Mouse (Mus musculus): Measurements from ENCODE around the gene Cenpu. TPM values are rescaled to one million over a fixed set of nuclear protein-coding genes. Genes with fewer than 3 reads are reported as not detected.

The Cenpu gene
- polyA plus RNA-seq, 1 experiment from 2014 or later = 19.6 TPM

DNA sequence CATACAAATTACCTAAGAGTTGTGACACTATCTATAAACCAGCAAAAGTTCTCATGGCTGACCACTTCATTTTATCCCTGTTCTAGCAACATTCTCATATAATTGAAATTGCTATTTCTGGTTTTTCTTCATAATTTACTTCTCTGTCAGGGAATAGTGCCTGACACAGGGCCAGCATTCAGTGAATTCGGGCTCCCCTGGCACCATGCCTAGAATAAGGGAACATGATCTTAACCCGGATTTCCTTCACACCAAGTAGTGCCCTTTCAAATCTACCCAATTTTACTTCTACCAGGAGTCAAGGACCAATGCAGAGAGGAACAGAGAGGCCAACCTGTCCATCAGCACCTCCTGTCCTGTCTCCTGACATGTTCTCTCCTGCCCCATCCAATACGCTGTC lies 33.7 kb downstream of the Cenpu start:
- Histone ChIP-seq H3K9ac (ENCODE audit: low read length) (no peak overlapping the region), H3K4me3 (ENCODE audit: low read depth, low read length) (no peak overlapping the region), H3K4me2 (ENCODE audit: low read length) (no peak overlapping the region), H3K36me3 (ENCODE audit: control insufficient read depth, insufficient read depth, low read length) (peaks cover 12% of the 10 kb centered on the region; the same call in 1 of the 2 replicates), H3K4me1 (ENCODE audit: control insufficient read depth, insufficient read depth, low read length) (no peaks in the 10 kb centered on the region), H3K27ac (ENCODE audit: low read depth, low read length) (no peak overlapping the region), H3K9me3 (replicated peaks; ENCODE audit: control insufficient read depth, low read length) (no peaks in the 10 kb centered on the region), H3K27me3 (replicated peaks; ENCODE audit: control insufficient read depth, insufficient read depth, low read length) (no peaks in the 10 kb centered on the region)
- WGBS = 86% methylated on average over 3 of the region's 3 CpGs
- ATAC-seq (no peak), DNase-seq (ENCODE audit: low spot score) (no peak)

DNA sequence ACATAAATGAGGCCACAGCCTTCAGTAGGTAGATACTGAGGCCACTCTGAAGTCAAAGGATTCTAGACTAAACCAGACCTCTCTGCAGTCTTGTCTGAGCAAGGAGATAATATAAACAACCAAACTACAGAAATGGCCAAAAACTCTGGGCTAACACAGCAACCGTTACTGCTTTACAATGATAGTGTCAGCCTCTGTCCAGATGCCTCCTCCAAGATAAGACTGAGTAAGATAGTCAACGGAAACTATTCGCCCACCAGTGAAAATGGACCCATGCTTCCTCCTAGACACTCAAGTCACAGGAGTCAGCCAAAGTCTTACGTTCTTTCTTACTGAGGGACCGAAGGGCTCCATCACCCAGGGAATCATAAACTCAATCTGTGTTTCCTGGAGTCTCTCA lies 36.1 kb downstream of the Cenpu start:
- H3K4me2 ChIP-seq (ENCODE audit: low read length) = no peak overlapping the region
- no peak overlapping the region for H3K9ac ChIP-seq (ENCODE audit: low read length)
- H3K9me3 ChIP-seq (replicated peaks; ENCODE audit: control insufficient read depth, low read length) = no peaks in the 10 kb centered on the region
- no peaks in the 10 kb centered on the region for H3K27me3 ChIP-seq (replicated peaks; ENCODE audit: control insufficient read depth, insufficient read depth, low read length)
- no peak overlapping the region for H3K4me3 ChIP-seq (ENCODE audit: low read depth, low read length)
- DNase-seq (ENCODE audit: low spot score) = no peak
- H3K36me3 ChIP-seq (ENCODE audit: control insufficient read depth, insufficient read depth, low read length) = no peaks in the 10 kb centered on the region
- ATAC-seq = no peak
- no peaks in the 10 kb centered on the region for H3K4me1 ChIP-seq (ENCODE audit: control insufficient read depth, insufficient read depth, low read length)
- 94% methylated on average over 5 of the region's 5 CpGs for WGBS
- no peak overlapping the region for H3K27ac ChIP-seq (ENCODE audit: low read depth, low read length)

DNA sequence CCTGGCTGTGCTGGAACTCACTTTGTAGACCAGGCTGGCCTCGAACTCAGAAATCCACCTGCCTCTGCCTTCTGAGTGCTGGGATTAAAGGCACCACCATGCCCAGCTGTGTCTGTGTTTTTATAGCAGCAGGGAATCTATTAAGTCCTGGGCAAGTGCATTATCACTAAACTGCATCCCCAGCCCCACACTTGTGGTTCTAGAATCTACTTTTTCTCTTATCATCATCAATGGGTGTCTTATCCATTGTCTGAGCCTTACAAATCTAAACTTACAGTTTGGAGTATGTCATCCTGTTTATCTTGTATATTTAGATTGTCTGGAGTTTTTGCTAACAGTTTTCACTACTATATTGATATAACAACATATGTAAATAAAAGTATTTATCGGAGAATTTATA lies 36.8 kb downstream of the Cenpu start:
- WGBS = 95% methylated on average over 2 of the region's 2 CpGs

DNA sequence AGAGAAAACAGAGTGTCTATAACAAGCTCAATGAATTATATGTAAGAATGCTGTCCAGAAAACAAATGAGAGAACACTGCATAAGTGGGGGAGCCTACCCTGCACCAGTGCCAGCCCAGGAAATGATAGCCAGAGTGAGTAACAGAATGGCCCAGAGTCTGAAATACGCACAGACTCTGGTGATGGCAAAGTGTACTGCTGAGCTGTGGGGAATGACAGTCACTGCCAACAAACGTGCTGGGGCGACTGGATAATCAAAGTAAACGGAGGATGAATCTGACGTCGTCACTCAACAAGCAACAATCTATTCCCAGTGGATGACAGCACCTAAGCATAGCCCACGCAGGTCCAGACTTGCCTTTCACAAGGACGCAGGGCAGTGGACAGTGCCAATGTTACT lies 41.2 kb downstream of the Cenpu start:
- ATAC-seq (no peak), DNase-seq (ENCODE audit: low spot score) (peak; percentile 11)
- Histone ChIP-seq H3K27me3 (replicated peaks; ENCODE audit: control insufficient read depth, insufficient read depth, low read length) (no peaks in the 10 kb centered on the region), H3K27ac (ENCODE audit: low read depth, low read length) (no peak overlapping the region), H3K36me3 (ENCODE audit: control insufficient read depth, insufficient read depth, low read length) (no peaks in the 10 kb centered on the region), H3K9me3 (replicated peaks; ENCODE audit: control insufficient read depth, low read length) (no peaks in the 10 kb centered on the region), H3K9ac (ENCODE audit: low read length) (no peak overlapping the region), H3K4me3 (ENCODE audit: low read depth, low read length) (no peak overlapping the region), H3K4me2 (ENCODE audit: low read length) (no peak overlapping the region), H3K4me1 (ENCODE audit: control insufficient read depth, insufficient read depth, low read length) (no peaks in the 10 kb centered on the region)
- 82% methylated on average over 8 of the region's 8 CpGs for WGBS

More for the DNA sequence above, 36.8 kb downstream of the Cenpu start:
- no peaks in the 10 kb centered on the region for H3K27me3 ChIP-seq (replicated peaks; ENCODE audit: control insufficient read depth, insufficient read depth, low read length)
- no peak overlapping the region for H3K27ac ChIP-seq (ENCODE audit: low read depth, low read length)
- H3K4me3 ChIP-seq (ENCODE audit: low read depth, low read length) = no peak overlapping the region
- H3K4me1 ChIP-seq (ENCODE audit: control insufficient read depth, insufficient read depth, low read length) = no peaks in the 10 kb centered on the region
- ATAC-seq (no peak), DNase-seq (ENCODE audit: low spot score) (no peak)
- no peaks in the 10 kb centered on the region for H3K9me3 ChIP-seq (replicated peaks; ENCODE audit: control insufficient read depth, low read length)
- H3K9ac ChIP-seq (ENCODE audit: low read length) = no peak overlapping the region
- H3K36me3 ChIP-seq (ENCODE audit: control insufficient read depth, insufficient read depth, low read length) = no peaks in the 10 kb centered on the region
- no peak overlapping the region for H3K4me2 ChIP-seq (ENCODE audit: low read length)

DNA sequence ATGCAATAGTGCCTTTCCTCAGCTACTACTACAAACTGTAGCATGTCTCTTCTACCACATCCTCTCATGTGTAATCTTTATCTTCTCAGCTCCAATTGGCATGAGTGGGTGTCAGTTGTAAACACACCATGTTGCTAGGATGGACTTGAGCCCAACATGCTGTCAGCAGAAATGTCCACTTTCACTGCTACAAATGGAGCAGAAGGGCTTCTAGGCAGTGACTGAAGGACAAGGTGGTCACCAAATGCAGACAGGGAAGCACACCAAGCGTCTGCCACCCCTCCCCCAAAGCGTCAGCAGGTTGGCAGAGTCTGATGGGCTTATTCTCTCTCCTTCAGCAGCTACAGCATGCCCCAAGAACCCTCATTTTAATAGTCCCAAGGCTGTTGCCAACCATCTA lies 41.9 kb downstream of the Cenpu start:
- no peak overlapping the region for H3K4me3 ChIP-seq (ENCODE audit: low read depth, low read length)
- H3K9me3 ChIP-seq (replicated peaks; ENCODE audit: control insufficient read depth, low read length) = no peaks in the 10 kb centered on the region
- no peaks in the 10 kb centered on the region for H3K4me1 ChIP-seq (ENCODE audit: control insufficient read depth, insufficient read depth, low read length)
- H3K36me3 ChIP-seq (ENCODE audit: control insufficient read depth, insufficient read depth, low read length) = no peaks in the 10 kb centered on the region
- WGBS = 82% methylated on average over 2 of the region's 2 CpGs
- H3K9ac ChIP-seq (ENCODE audit: low read length) = no peak overlapping the region
- no peaks in the 10 kb centered on the region for H3K27me3 ChIP-seq (replicated peaks; ENCODE audit: control insufficient read depth, insufficient read depth, low read length)
- no peak for ATAC-seq
- H3K4me2 ChIP-seq (ENCODE audit: low read length) = no peak overlapping the region
- DNase-seq (ENCODE audit: low spot score) = peak; percentile 8
- H3K27ac ChIP-seq (ENCODE audit: low read depth, low read length) = no peak overlapping the region

DNA sequence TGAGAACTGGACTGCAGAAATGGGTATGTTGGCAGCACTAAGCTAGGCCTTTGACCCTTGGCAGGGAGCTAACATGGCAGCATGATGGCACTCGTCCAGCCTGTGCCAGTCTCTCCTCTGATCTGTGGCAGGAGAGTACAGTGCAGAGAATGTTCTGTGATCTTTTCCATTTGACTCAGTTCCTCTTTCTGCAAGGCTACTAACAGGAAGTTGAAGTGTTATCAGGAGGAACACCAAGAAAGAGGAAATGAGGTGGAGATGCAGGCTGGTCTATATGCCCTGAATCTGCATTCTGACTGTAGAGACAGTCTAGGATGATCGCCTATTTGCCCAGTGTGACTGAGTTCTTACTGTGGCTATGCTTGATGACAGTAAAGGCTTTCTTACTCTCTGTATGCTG lies 43.8 kb downstream of the Cenpu start:
- DNase-seq (ENCODE audit: low spot score) (no peak), ATAC-seq (no peak)
- Histone ChIP-seq H3K9ac (ENCODE audit: low read length) (no peak overlapping the region), H3K4me1 (ENCODE audit: control insufficient read depth, insufficient read depth, low read length) (no peaks in the 10 kb centered on the region), H3K27ac (ENCODE audit: low read depth, low read length) (no peak overlapping the region), H3K27me3 (replicated peaks; ENCODE audit: control insufficient read depth, insufficient read depth, low read length) (no peaks in the 10 kb centered on the region), H3K36me3 (ENCODE audit: control insufficient read depth, insufficient read depth, low read length) (0 out of 2 replicates have a peak, but pooled peaks cover 2% of the 10 kb centered on the region), H3K4me3 (ENCODE audit: low read depth, low read length) (no peak overlapping the region), H3K4me2 (ENCODE audit: low read length) (no peak overlapping the region), H3K9me3 (replicated peaks; ENCODE audit: control insufficient read depth, low read length) (no peaks in the 10 kb centered on the region)
- WGBS = 91% methylated on average over 2 of the region's 2 CpGs

DNA sequence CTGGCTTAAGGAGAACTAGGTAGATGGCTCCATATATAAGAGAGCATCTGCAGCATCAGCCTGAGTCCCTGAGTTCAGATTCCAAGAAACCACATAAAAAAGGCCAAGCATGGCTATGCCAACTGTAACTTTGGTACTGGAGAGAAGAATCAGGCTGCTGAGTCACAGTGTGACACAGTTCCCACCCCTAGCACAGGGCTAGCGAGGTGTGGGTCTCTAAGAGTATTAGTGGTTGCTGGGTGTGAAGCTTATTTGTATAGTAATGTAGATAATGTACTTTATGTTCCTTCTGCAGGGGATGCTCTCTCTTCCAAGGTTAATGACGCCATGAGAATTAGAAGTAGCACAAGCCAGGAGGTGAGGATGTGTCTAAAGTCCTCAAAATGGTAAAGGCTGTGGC lies 44.7 kb downstream of the Cenpu start:
- Histone ChIP-seq H3K4me1 (ENCODE audit: control insufficient read depth, insufficient read depth, low read length) (no peaks in the 10 kb centered on the region), H3K36me3 (ENCODE audit: control insufficient read depth, insufficient read depth, low read length) (0 out of 2 replicates have a peak, but pooled peaks cover 2% of the 10 kb centered on the region), H3K27me3 (replicated peaks; ENCODE audit: control insufficient read depth, insufficient read depth, low read length) (no peaks in the 10 kb centered on the region), H3K9me3 (replicated peaks; ENCODE audit: control insufficient read depth, low read length) (no peaks in the 10 kb centered on the region), H3K4me3 (ENCODE audit: low read depth, low read length) (no peak overlapping the region), H3K27ac (ENCODE audit: low read depth, low read length) (no peak overlapping the region), H3K4me2 (ENCODE audit: low read length) (no peak overlapping the region), H3K9ac (ENCODE audit: low read length) (no peak overlapping the region)
- DNase-seq (ENCODE audit: low spot score) (no peak), ATAC-seq (no peak)
- 90% methylated on average over 2 of the region's 2 CpGs for WGBS

DNA sequence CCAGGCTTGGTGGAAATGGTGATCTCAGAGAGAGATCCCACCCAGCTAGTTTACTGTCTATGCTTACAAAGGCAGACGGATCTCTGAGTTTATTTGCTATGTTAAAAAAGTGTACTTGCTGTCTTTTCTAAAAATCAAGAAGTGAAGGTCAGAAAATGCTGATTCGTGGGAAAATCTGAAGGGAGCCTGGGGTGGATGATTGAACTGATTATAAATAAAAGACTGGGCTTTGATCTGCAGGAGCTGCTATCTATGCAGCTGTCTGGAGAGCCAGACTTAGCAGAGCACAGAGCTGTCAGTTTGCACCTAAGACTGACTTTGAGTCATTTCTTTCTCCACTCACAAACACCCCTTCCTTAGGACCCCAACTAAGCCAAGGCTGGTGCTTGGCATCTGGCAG lies 45.6 kb downstream of the Cenpu start:
- no peak for ATAC-seq
- H3K9ac ChIP-seq (ENCODE audit: low read length) = no peak overlapping the region
- H3K27me3 ChIP-seq (replicated peaks; ENCODE audit: control insufficient read depth, insufficient read depth, low read length) = no peaks in the 10 kb centered on the region
- no peak overlapping the region for H3K4me2 ChIP-seq (ENCODE audit: low read length)
- no peak overlapping the region for H3K27ac ChIP-seq (ENCODE audit: low read depth, low read length)
- DNase-seq (ENCODE audit: low spot score) = no peak
- H3K4me3 ChIP-seq (ENCODE audit: low read depth, low read length) = no peak overlapping the region
- WGBS = 91% methylated on average over 2 of the region's 2 CpGs
- no peaks in the 10 kb centered on the region for H3K9me3 ChIP-seq (replicated peaks; ENCODE audit: control insufficient read depth, low read length)
- H3K4me1 ChIP-seq (ENCODE audit: control insufficient read depth, insufficient read depth, low read length) = no peaks in the 10 kb centered on the region
- H3K36me3 ChIP-seq (ENCODE audit: control insufficient read depth, insufficient read depth, low read length) = 0 out of 2 replicates have a peak, but pooled peaks cover 2% of the 10 kb centered on the region

DNA sequence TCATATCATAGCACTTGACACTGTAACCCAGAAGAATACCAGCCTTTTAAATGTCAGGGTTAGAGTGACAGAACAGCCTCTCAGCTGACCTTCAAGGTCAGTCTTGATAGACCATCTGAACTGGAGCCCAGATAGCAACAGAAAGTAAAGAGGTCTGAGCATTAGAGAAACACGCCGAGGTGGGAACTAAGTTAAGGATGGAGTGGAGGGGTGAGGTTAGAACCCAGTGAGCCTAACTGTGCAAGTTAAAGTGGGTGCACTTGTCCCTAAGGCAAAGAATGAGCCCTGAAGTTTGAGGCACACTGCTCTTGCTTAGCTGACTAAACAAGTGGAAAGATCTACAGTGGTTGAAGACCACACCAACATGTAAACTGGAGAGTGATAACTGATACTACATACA lies 46.3 kb downstream of the Cenpu start:
- Histone ChIP-seq H3K4me1 (ENCODE audit: control insufficient read depth, insufficient read depth, low read length) (no peaks in the 10 kb centered on the region), H3K9me3 (replicated peaks; ENCODE audit: control insufficient read depth, low read length) (no peaks in the 10 kb centered on the region), H3K36me3 (ENCODE audit: control insufficient read depth, insufficient read depth, low read length) (0 out of 2 replicates have a peak, but pooled peaks cover 2% of the 10 kb centered on the region), H3K4me2 (ENCODE audit: low read length) (no peak overlapping the region), H3K27me3 (replicated peaks; ENCODE audit: control insufficient read depth, insufficient read depth, low read length) (no peaks in the 10 kb centered on the region), H3K4me3 (ENCODE audit: low read depth, low read length) (no peak overlapping the region), H3K9ac (ENCODE audit: low read length) (no peak overlapping the region), H3K27ac (ENCODE audit: low read depth, low read length) (no peak overlapping the region)
- ATAC-seq (no peak), DNase-seq (ENCODE audit: low spot score) (no peak)
- WGBS = 85% methylated on average over 2 of the region's 2 CpGs

All from forebrain, embryonic 14.5 days (tissue).